Mouse (Mus musculus) thymus, postnatal 36 days (tissue): Measurements from ENCODE around the gene Actn1.

Source experiments
- DNase-seq, 2 experiments: peaks; one replicate each; pipeline ENCODE4 v3.0.0; 2022; ENCODE audit warnings: mixed read lengths in 2 of 2

Gene Actn1

GRCm38 (mm10) chr12:80226101-80226500 is 34.1 kb downstream of the Actn1 start:
- no peak for DNase-seq

GRCm38 (mm10) chr12:80224241-80224731 is 35.9 kb downstream of the Actn1 start:
- DNase-seq, result no peak

- no peak for DNase-seq
Observed at GRCm38 (mm10) chr12:80223511-80223910, 36.7 kb downstream of the Actn1 start.

- DNase-seq, result no peak
Observed at GRCm38 (mm10) chr12:80222473-80222872, 37.7 kb downstream of the Actn1 start.

GRCm38 (mm10) chr12:80220260-80221038 is 39.7 kb downstream of the Actn1 start:
- DNase-seq, result no peak

GRCm38 (mm10) chr12:80218784-80219183 is 41.4 kb downstream of the Actn1 start:
- no peak for DNase-seq

GRCm38 (mm10) chr12:80218045-80218611 is 42.0 kb downstream of the Actn1 start:
- DNase-seq, result no peak

- no peak for DNase-seq
Observed at GRCm38 (mm10) chr12:80217049-80217448, 43.1 kb downstream of the Actn1 start.

GRCm38 (mm10) chr12:80216258-80216881 is 43.8 kb downstream of the Actn1 start:
- no peak for DNase-seq

GRCm38 (mm10) chr12:80213810-80214209 is 46.4 kb downstream of the Actn1 start:
- DNase-seq, result no peak

- DNase-seq, result no peak
Observed at GRCm38 (mm10) chr12:80213263-80213662, 46.9 kb downstream of the Actn1 start.

- no peak for DNase-seq
Observed at GRCm38 (mm10) chr12:80210791-80211612, 49.2 kb downstream of the Actn1 start.

GRCm38 (mm10) chr12:80209914-80210313 is 50.3 kb downstream of the Actn1 start:
- no peak for DNase-seq

- DNase-seq, result no peak
Observed at GRCm38 (mm10) chr12:80208126-80208820, 51.9 kb downstream of the Actn1 start.

GRCm38 (mm10) chr12:80203284-80203683 is 56.9 kb downstream of the Actn1 start:
- DNase-seq, result no peak

- no peak for DNase-seq
Observed at GRCm38 (mm10) chr12:80199738-80200137, 60.4 kb downstream of the Actn1 start.

GRCm38 (mm10) chr12:80198487-80198886 is 61.7 kb downstream of the Actn1 start:
- DNase-seq, result peak; percentile 70 to 72

- peak; percentile 51 to 53 for DNase-seq
Observed at GRCm38 (mm10) chr12:80197343-80197742, 62.8 kb downstream of the Actn1 start.

GRCm38 (mm10) chr12:80191806-80192205 is 68.4 kb downstream of the Actn1 start:
- no peak for DNase-seq

- DNase-seq, result no peak
Observed at GRCm38 (mm10) chr12:80191371-80191770, 68.8 kb downstream of the Actn1 start.

GRCm38 (mm10) chr12:80190915-80191314 is 69.3 kb downstream of the Actn1 start:
- no peak for DNase-seq

GRCm38 (mm10) chr12:80184041-80184440 is 76.1 kb downstream of the Actn1 start:
- DNase-seq, result no peak
